Mouse (Mus musculus) central nervous system, embryonic 18 days (tissue): ENCODE results near the gene Enpp1. TPM values are rescaled to one million over a fixed set of nuclear protein-coding genes. Genes with fewer than 3 reads are reported as not detected.

ENCODE experiments used
- polyA plus RNA-seq: library from polyadenylated mRNA; depleted of rRNA; stranded (reverse); fragments of >200 nt; gene quantifications from 2 replicates; pipeline ENCODE4 v1.2.3, GENCODE M21; 2012; rRNA removed

Enpp1 gene
- polyA plus RNA-seq: 1.8 and 1.9 TPM in 2 replicates

DNA sequence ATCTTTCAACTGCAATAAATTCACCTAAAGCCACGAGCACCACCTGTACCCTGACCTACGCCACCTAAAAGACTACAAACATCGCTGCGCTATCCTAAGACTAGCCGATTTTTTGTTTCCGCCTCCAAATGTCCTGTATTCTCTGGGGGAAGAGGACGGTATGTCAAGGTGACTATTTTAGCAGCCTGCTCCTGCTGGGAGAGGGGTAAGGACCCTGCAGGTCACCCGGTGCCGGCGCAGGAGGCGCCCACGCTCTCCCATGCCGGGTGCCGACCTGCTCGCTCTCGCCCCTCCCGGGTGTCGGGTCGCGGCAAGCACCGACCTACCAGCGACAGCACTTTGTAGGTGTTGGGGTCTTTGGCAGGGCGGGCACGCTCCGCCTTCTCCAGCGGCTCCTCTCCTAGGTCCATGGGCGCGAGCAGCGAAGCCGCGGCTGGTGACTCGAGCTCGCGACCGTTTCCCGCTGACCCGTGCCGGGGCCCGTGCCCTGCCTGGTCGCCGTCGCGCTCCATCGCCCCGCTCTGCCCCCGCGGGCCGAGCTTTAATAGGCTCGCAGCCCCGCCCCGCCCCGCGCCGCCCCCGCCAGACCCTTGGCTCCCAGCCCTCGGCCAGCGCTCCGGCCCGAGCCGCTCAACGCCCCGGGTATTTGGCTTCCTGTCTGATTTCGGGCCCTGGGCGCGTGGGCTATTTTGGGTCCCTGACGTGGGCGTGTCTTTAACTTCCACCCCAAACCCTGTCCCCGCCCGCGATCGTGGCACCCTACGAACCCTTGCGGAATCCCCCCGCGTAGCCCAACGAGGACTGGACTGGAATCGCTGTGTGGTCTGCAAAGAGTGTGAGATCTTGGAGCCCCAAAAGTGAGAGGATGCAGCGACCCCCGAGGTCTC, at the start of gene Enpp1:
TSS of gene Enpp1 (minus strand) at position 680 of the 887 bp plus-strand sequence.

DNA sequence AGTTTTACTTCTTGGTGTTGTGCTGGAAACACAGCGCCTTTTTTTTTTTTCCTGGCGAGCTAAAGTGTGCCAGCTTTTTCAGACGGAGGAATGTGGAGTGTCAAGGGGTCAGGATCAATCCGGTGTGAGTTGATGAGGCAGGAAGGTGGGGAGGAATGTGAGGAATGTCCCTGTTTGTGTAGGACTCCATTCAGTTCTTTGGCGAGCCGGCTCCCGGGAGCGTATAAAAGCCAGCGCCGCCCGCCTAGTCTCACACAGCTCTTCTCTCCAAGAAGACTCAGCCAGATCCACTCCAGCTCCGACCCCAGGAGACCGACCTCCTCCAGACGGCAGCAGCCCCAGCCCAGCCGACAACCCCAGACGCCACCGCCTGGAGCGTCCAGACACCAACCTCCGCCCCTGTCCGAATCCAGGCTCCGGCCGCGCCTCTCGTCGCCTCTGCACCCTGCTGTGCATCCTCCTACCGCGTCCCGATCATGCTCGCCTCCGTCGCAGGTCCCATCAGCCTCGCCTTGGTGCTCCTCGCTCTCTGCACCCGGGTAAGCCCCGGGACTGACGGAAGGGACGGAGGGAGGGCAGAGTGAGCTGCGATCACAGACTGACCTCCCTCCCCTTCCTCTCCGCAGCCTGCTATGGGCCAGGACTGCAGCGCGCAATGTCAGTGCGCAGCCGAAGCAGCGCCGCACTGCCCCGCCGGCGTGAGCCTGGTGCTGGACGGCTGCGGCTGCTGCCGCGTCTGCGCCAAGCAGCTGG, 116.5 kb downstream of the Enpp1 start, which contains the start of gene Ccn2:
TSS of gene Ccn2 (plus strand) at position 193 of the 753 bp plus-strand sequence.

Other genes with a start within 250 kb of the Enpp1 start
- gene Ccn2, start 116.7 kb downstream of the Enpp1 start, polyA plus RNA-seq: 14.0 and 20.5 TPM in 2 replicates
- 1.8 and 2.1 TPM in 2 replicates for gene Enpp3, start 130.7 kb upstream of the Enpp1 start, polyA plus RNA-seq
- gene Med23, start 157.8 kb upstream of the Enpp1 start, polyA plus RNA-seq: 46.4 and 47.0 TPM in 2 replicates
- 0.66 and 1.7 TPM in 2 replicates for gene Arg1, start 215.3 kb upstream of the Enpp1 start, polyA plus RNA-seq